Mouse (Mus musculus) ovary, adult 18-20 months (tissue): ENCODE results near the gene Ikzf2.

Experiments
- DNase-seq: peaks from one replicate; pipeline ENCODE4 v3.0.0; 2022; ENCODE audit warnings: low spot score, mixed read lengths

Gene Ikzf2

DNA sequence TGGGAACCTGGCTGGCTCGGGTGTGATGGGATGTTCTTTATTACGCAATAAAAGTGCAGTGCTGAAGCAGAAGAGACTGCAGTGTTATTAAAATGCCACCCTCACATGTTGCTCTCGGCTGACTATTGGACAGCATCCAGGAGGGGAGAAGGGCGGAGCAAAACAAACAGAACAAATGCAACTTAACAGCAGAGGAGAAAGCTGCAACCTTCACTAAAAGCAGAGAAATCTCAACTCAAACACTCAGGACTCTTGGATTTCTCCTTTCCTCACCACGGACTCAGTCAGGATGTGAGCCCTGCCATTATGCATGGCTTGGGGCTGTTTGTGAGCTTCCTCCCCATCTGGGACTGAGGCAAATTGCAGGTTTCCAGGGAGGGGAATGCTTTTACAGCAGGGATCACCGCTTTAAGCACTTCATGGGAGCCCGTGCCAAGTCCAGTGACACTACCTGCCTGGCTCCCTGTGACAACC, 95.7 kb downstream of the Ikzf2 start:
- DNase-seq, result no peak

GRCm38 (mm10) chr1:69585546-69585945, 101.5 kb downstream of the Ikzf2 start:
- no peak for DNase-seq

DNA sequence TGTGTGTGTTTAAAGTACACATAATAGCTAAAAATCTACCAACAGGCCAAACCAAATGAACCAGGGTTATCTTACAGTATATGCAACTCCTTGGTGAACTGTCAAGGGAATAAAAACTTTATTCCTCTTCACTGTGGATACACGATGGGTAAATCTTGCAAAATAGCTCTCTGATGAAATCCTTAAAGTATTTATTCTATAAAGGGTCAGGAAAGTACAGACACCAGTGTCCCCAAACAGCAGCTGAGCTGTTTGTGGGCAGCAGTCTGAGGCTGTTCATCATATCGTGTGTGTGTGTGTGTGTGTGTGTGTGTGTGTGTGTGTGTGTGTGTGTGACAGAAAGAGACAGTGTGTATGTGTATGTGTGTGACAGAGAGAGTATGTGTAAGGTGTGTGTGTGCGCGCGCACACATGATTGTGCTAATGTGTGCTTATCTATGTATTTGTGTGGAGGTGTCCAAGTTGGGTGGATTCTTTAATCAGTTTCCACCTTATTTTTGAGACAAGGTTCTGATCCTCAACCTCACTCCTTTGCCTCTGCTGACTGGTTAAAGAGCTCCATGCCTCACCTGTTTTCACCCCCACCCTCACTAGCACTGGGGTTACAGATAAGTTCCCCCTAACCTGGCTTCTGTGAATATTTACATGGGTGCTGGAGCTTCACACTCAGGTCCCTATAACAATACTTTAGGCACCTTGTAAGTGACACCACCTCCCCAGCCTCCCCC, 102.9 kb downstream of the Ikzf2 start:
- DNase-seq, result no peak

DNA sequence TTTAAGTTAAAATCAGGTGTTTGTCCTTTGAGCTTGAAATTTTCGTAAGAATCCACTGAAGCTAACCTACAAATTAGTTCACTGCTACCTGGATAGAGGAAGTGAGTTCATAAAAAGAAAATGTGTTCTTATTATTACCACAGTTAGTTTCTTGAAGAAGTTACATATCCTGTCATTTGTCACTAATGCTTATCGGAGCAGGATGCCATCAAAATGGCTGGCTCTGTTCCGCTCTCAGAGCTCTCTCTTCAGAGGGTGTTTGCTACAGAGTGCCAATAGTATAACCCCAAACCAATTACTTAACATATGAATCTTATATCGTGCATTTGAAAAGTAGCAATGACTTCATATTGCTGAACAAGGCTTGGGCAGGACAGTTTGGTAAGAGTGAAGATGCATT, 108.1 kb downstream of the Ikzf2 start:
- no peak for DNase-seq

DNA sequence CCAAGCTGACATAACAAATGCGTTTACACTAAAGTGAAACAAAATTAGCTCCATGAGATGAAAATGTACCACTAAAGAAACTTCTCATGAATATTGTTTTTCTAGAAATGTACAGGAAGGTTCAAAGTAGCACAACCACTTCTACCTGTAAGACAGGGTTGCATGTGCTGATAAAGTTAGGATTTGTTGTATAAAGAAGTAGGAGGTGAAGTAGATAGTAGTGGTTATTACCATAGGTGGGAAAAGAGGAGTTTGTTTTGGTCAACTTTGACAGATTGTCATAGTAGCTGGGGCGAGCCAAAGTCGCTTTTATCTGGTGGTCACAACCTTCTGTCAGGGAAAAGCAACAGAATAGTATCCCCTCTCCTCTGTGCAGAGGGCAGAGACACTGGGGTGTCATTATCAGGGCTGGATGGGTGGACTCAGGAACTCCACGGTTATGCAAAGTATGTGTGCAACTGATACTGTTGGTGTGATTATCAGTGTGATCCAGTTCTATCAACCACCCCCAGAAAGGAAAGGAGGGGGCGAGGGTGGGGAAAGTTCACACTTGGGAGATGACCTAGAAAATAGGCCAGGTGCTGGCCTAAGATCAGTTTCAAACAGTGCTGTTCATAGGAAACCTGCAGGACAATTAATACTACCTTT, 127.5 kb downstream of the Ikzf2 start:
- DNase-seq, result no peak

GRCm38 (mm10) chr1:69555636-69556151, 131.4 kb downstream of the Ikzf2 start:
- no peak for DNase-seq

DNA sequence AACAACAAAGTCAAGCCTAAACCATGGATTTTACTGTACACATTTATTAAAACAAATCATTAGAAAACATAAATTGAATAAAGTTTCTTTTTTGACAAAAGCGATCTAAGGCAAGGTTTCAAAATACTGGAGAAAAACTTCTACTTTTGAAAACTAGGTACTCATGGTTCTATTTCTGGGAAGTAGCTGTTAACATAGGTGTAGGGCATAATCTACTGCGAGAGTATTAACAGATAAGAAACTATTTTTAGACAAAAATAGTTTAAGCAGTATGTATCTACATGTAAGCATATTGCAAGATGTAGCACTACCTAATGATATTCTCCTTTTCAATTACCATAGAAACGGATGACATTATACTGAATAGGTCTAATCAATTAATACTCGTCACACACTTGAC, 137.1 kb downstream of the Ikzf2 start:
- no peak for DNase-seq

- DNase-seq, result no peak
These were observed 141.2 kb downstream of the Ikzf2 start for GRCm38 (mm10) chr1:69545885-69546253.

GRCm38 (mm10) chr1:69545217-69545884, 141.7 kb downstream of the Ikzf2 start:
- no peak for DNase-seq

GRCm38 (mm10) chr1:69543774-69544597, 143.1 kb downstream of the Ikzf2 start:
- no peak for DNase-seq

- no peak for DNase-seq
These were observed 144.5 kb downstream of the Ikzf2 start for GRCm38 (mm10) chr1:69542546-69542945.

- no peak for DNase-seq
These were observed 148.4 kb downstream of the Ikzf2 start for GRCm38 (mm10) chr1:69538663-69539062.

DNA sequence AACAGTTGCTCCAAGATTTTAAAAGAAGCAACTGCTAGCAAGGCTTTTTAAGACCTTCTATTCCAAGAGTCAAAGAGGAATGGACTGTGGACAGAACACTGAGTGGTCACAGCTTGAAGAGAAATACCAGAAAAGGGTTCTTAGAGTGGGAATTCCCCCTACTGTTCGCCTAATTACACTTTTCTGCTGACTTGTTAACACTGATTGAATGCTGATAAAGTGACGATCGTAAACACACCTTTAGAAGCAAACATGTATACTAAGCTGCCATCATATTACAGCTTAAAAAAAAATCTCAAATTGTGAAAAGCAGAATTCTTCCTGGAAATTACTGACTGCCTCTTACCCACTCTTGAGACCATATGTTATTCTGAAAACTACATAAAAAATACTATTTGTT, 149.4 kb downstream of the Ikzf2 start:
- no peak for DNase-seq

DNA sequence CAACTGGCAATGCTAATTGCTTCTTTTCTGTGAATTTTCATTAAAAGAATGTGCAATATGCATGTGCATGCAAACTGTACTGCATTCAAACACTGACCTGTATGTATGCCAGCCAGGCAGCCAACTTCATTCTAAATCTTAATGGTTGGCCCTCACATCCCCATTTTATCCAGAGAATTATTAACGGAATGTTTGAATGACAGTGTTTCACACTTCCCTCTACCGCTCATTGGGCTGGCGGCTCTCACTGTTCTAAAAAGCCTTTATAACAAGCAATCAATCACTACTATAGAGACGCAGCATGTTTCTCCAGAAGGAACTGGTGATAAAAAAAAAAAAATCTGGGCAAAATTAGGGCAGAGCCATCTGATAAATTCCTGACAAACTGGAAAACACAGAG, 151.5 kb downstream of the Ikzf2 start:
- DNase-seq, result no peak

DNA sequence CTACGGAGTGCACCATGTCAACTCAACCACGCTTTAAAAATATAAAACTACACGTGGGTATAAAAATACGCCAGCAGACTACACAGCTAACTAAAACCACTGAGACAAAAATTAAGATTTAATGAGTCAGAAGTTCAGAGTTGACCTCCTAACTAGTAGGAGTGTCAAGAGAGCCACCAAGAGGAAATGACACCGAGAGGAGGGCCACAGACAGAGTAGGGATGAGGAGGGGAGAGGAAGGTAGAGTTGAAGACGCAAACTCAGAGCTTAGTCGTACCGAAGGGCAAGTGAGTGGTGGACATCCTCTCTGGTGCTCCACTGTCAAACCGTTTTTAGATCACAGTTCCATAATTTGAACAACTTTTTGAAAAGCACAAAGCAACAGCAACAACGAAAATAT, 154.0 kb downstream of the Ikzf2 start:
- no peak for DNase-seq

- DNase-seq, result no peak
These were observed 158.3 kb downstream of the Ikzf2 start for GRCm38 (mm10) chr1:69528696-69529095.

DNA sequence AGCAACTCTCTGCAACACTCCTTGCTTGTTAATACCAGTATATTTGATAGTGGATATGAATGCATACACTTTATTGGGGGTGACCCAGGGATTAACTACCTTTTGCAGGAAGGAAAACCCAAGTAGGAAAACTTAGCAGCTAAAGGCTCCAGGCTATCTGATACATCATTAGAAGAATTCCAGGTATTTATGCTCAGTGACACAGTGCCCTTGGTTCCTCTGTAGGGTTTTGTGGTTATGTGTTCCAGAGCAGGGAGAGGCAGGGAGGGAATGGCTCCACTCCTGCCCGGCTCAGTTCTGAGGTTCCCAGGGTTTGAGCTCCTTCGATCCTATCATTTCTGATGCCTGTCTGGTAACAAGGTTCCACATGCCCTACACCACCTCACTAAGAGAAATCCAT, 165.4 kb downstream of the Ikzf2 start:
- no peak for DNase-seq

DNA sequence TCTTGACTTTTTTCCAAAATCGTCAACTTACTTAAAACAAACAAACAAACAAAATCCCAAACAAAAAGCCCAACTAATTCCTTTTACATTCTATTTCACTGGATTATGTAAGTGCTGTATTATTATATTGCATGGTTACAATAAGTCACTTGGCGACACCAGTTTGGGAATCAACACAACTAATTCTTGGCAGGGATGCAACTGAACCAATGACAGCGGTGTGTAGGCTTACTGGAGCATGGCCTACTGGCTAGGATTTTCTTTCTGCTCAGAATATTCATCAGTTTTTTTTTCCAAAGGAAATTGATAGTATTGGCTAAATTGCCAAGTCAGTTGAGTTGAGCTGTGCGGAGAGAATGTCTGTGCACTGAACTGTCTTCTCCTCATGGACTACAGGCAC, 167.7 kb downstream of the Ikzf2 start:
- no peak for DNase-seq

GRCm38 (mm10) chr1:69518012-69518411, 169.0 kb downstream of the Ikzf2 start:
- DNase-seq, result no peak

DNA sequence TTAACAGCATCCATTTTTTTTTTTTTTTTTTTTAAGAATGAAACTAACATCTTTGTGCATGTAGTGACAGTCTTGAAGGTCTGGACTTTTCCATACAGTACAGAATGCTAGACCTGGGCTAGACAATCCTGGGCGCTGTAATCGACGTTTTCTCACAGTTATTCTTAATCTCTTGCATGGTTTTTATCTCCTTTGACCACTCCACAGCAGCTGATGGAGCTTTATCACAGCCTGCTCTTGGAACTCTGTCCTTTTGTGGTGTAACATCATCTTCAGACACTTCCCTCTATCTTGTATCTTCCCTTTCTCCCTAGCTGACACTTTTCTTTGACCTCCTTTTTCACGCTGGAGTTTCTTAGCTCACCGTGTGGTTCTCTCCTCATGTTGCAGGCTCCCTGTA, 170.9 kb downstream of the Ikzf2 start:
- DNase-seq, result no peak

- no peak for DNase-seq
These were observed 173.3 kb downstream of the Ikzf2 start for GRCm38 (mm10) chr1:69513595-69514250.

DNA sequence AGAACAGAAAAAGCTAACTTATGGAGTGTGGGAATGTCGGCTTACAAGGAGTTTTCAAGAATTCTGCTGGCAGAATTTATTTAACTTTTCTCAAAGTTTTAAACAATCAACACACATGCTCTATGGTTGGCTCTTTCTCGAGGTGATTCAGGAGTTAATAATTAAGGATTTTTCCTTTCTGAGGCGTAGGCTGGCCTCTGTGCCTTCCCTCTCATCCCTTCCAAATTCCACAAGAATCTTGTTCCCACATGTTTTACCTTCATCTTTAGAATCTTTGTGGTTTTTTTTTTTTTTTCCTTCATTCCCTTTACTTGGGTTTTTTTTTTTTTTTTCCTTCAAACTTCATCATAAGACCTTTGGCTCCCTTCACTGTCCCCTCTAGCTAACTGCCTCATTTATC, 178.8 kb downstream of the Ikzf2 start:
- DNase-seq, result no peak
